Mouse (Mus musculus) hindbrain, embryonic 11.5 days (tissue): Measurements from ENCODE around the gene Zfp523. TPM values are rescaled to one million over a fixed set of nuclear protein-coding genes. Genes with fewer than 3 reads are reported as not detected.
"Not testable (repeated sequence)": the region's sequence is repeated elsewhere in the genome, so short reads cannot be mapped to it uniquely, and the experiment has no call there.

ENCODE experiments used
- ATAC-seq: fragments of 200-750 bp; cut with Nextera tagmentation; 2 replicates; pipeline ENCODE4 v1.8.0; 2017; ENCODE audit warnings: mild to moderate bottlenecking, moderate TSS enrichment, moderate library complexity; ENCODE audit not compliant: low FRiP score
- DNase-seq: peaks from one replicate; pipeline ENCODE4 v3.0.0-alpha.2; 2015; ENCODE audit warnings: low spot score
- H3K27ac ChIP-seq: fragments of 300-500 bp; sonication (generic); 2 replicates; pipeline ENCODE4 v1.5.1; 2014; ENCODE audit warnings: mild to moderate bottlenecking, low read depth, low read length
- H3K27me3 ChIP-seq: fragments of 300-500 bp; sonication (generic); 2 replicates; pipeline ENCODE4 v1.6.1; 2014; ENCODE audit warnings: mild to moderate bottlenecking, low read length, moderate library complexity, mixed read lengths; ENCODE audit not compliant: control insufficient read depth, insufficient read depth
- H3K36me3 ChIP-seq: fragments of 300-500 bp; sonication (generic); 2 replicates; pipeline ENCODE4 v1.6.1; 2014; ENCODE audit warnings: mild to moderate bottlenecking, low read length, moderate library complexity, mixed read lengths; ENCODE audit not compliant: control insufficient read depth, insufficient read depth
- H3K4me1 ChIP-seq: fragments of 300-500 bp; sonication (generic); replicated peaks from 2 replicates; pipeline ENCODE4 v1.6.1; 2014; ENCODE audit warnings: low read length, mixed read lengths; ENCODE audit not compliant: control insufficient read depth, insufficient read depth
- H3K4me2 ChIP-seq: fragments of 300-500 bp; sonication (generic); replicated peaks from 2 replicates; pipeline ENCODE4 v1.6.1; 2014; ENCODE audit warnings: mild to moderate bottlenecking, low read depth, low read length
- H3K4me3 ChIP-seq: fragments of 300-500 bp; sonication (generic); 2 replicates; pipeline ENCODE4 v1.5.1; 2014; ENCODE audit warnings: low read depth, low read length
- H3K9ac ChIP-seq: fragments of 300-500 bp; sonication (generic); 2 replicates; pipeline ENCODE4 v1.6.1; 2014; ENCODE audit warnings: low read depth, low read length
- H3K9me3 ChIP-seq: fragments of 300-500 bp; sonication (generic); 2 replicates; pipeline ENCODE4 v1.6.1; 2016; ENCODE audit warnings: low read length; ENCODE audit not compliant: control insufficient read depth
- WGBS: fragments of 180-500 bp; shearing (Covaris S2); extraction: QIAGEN DNeasy Blood & Tissue Kit; methylation state at CpG from one replicate; pipeline ENCODE4 v1.1.7; 2014; 5-methylcytosine and 5-hydroxymethylcytosine counted together
- polyA plus RNA-seq: library from polyadenylated mRNA; unstranded; fragments of >200 nt; fragmentation: Nextera tagmentation; extraction: Ambion mirVana; gene quantifications from 2 replicates; pipeline ENCODE4 v1.2.1, GENCODE M21; 2014

The Zfp523 gene
- polyA plus RNA-seq, 1 experiment from 2014 or later = 29.5 TPM

- Histone ChIP-seq H3K4me2 (no peak overlapping the region), H3K27ac (no peak overlapping the region), H3K4me1 (0 out of 2 replicates have a peak, but pooled peaks cover 2% of the 10 kb centered on the region), H3K9ac (no peak overlapping the region), H3K4me3 (no peak overlapping the region), H3K36me3 (no peaks in the 10 kb centered on the region), H3K27me3 (no peaks in the 10 kb centered on the region), H3K9me3 (no peaks in the 10 kb centered on the region)
- WGBS = 78% methylated on average over 4 of the region's 4 CpGs
- DNase-seq (no peak), ATAC-seq (no peak)
These were observed 32.7 kb downstream of the Zfp523 start for GRCm38 (mm10) chr17:28209457-28210110.

GRCm38 (mm10) chr17:28211921-28212341 is 35.0 kb downstream of the Zfp523 start:
- DNase-seq (no peak), ATAC-seq (no peak)
- Histone ChIP-seq H3K27ac (no peak overlapping the region), H3K36me3 (no peaks in the 10 kb centered on the region), H3K4me2 (no peak overlapping the region), H3K4me3 (no peak overlapping the region), H3K9ac (no peak overlapping the region), H3K9me3 (no peaks in the 10 kb centered on the region), H3K4me1 (0 out of 2 replicates have a peak, but pooled peaks cover 2% of the 10 kb centered on the region), H3K27me3 (no peaks in the 10 kb centered on the region)
- WGBS = 77% methylated on average over 6 of the region's 6 CpGs

- DNase-seq (no peak), ATAC-seq (no peak)
- Histone ChIP-seq H3K27me3 (no peaks in the 10 kb centered on the region), H3K9me3 (no peaks in the 10 kb centered on the region), H3K27ac (no peak overlapping the region), H3K4me2 (no peak overlapping the region), H3K9ac (no peak overlapping the region), H3K36me3 (no peaks in the 10 kb centered on the region), H3K4me3 (no peak overlapping the region), H3K4me1 (0 out of 2 replicates have a peak, but pooled peaks cover under 1% of the 10 kb centered on the region)
- 73% methylated on average over 9 of the region's 9 CpGs for WGBS
These were observed 35.5 kb downstream of the Zfp523 start for GRCm38 (mm10) chr17:28212391-28212790.

- no peaks in the 10 kb centered on the region for H3K9me3 ChIP-seq
- H3K9ac ChIP-seq = no peak overlapping the region
- 34% methylated on average over 4 of the region's 4 CpGs for WGBS
- ATAC-seq = no peak
- no peaks in the 10 kb centered on the region for H3K27me3 ChIP-seq
- H3K4me1 ChIP-seq = no peaks in the 10 kb centered on the region
- H3K4me2 ChIP-seq = no peak overlapping the region
- DNase-seq = no peak
- no peak overlapping the region for H3K4me3 ChIP-seq
- no peaks in the 10 kb centered on the region for H3K36me3 ChIP-seq
- no peak overlapping the region for H3K27ac ChIP-seq
These were observed 36.3 kb downstream of the Zfp523 start for GRCm38 (mm10) chr17:28213236-28213635.

- ATAC-seq (no peak), DNase-seq (no peak)
- WGBS = 84% methylated on average over 9 of the region's 9 CpGs
These were observed 39.9 kb downstream of the Zfp523 start for GRCm38 (mm10) chr17:28216791-28217190.

GRCm38 (mm10) chr17:28217721-28218649 is 41.1 kb downstream of the Zfp523 start:
- DNase-seq (no peak), ATAC-seq (no peak)
- Histone ChIP-seq H3K27ac (no peak overlapping the region), H3K27me3 (no peaks in the 10 kb centered on the region), H3K9ac (no peak overlapping the region), H3K4me2 (no peak overlapping the region), H3K36me3 (no peaks in the 10 kb centered on the region), H3K4me1 (no peaks in the 10 kb centered on the region; the same call in 1 of the 2 replicates), H3K9me3 (no peaks in the 10 kb centered on the region), H3K4me3 (no peak overlapping the region)
- 23% methylated on average over 23 of the region's 23 CpGs for WGBS

More at GRCm38 (mm10) chr17:28216791-28217190, 39.9 kb downstream of the Zfp523 start:
- H3K4me3 ChIP-seq = no peak overlapping the region
- H3K9me3 ChIP-seq = no peaks in the 10 kb centered on the region
- H3K9ac ChIP-seq = no peak overlapping the region
- H3K36me3 ChIP-seq = no peaks in the 10 kb centered on the region
- H3K4me1 ChIP-seq = no peaks in the 10 kb centered on the region
- H3K4me2 ChIP-seq = no peak overlapping the region
- no peaks in the 10 kb centered on the region for H3K27me3 ChIP-seq
- H3K27ac ChIP-seq = no peak overlapping the region

GRCm38 (mm10) chr17:28222463-28222862 is 45.5 kb downstream of the Zfp523 start:
- WGBS = 91% methylated on average over 10 of the region's 10 CpGs
- not testable (repeated sequence) for H3K9ac ChIP-seq, H3K4me2 ChIP-seq, H3K36me3 ChIP-seq, H3K9me3 ChIP-seq, DNase-seq, ATAC-seq, H3K27ac ChIP-seq, H3K4me1 ChIP-seq, H3K4me3 ChIP-seq, H3K27me3 ChIP-seq

GRCm38 (mm10) chr17:28223561-28224391 is 46.8 kb downstream of the Zfp523 start:
- WGBS = 1% methylated on average over 46 of the region's 46 CpGs
- Histone ChIP-seq H3K4me2 (peak overlapping the region; percentile 93), H3K9me3 (no peaks in the 10 kb centered on the region), H3K9ac (peak overlapping the region; percentile 79), H3K4me1 (no peaks in the 10 kb centered on the region; the same call in 1 of the 2 replicates), H3K36me3 (no peaks in the 10 kb centered on the region), H3K4me3 (peak overlapping the region; percentile 54), H3K27ac (peak overlapping the region; percentile 80), H3K27me3 (no peaks in the 10 kb centered on the region)
- DNase-seq (peak; percentile 89), ATAC-seq (peak; percentile 92)
